Mouse (Mus musculus) limb, embryonic 13.5 days (tissue): ENCODE data around the gene Scp2. TPM values are rescaled to one million over a fixed set of nuclear protein-coding genes. Genes with fewer than 3 reads are reported as not detected.

Experiments
- ATAC-seq: fragments of 200-750 bp; cut with Nextera tagmentation; 2 replicates; pipeline ENCODE4 v1.8.0; 2017; ENCODE audit warnings: low read depth, moderate number of reproducible peaks, moderate TSS enrichment; ENCODE audit not compliant: low FRiP score
- H3K27ac ChIP-seq: fragments of 300-500 bp; sonication (generic); 2 replicates; pipeline ENCODE4 v1.5.1; 2015; ENCODE audit warnings: inconsistent platforms, mild to moderate bottlenecking, moderate library complexity
- H3K27me3 ChIP-seq: fragments of 300-500 bp; sonication (generic); 2 replicates; pipeline ENCODE4 v1.6.1; 2015; ENCODE audit warnings: mild to moderate bottlenecking, inconsistent platforms
- H3K36me3 ChIP-seq: fragments of 300-500 bp; sonication (generic); 2 replicates; pipeline ENCODE4 v1.6.1; 2015; ENCODE audit warnings: inconsistent platforms, mild to moderate bottlenecking, moderate library complexity
- H3K4me1 ChIP-seq: fragments of 300-500 bp; sonication (generic); 2 replicates; pipeline ENCODE4 v1.6.1; 2015; ENCODE audit warnings: inconsistent platforms
- H3K4me2 ChIP-seq: fragments of 300-500 bp; sonication (generic); replicated peaks from 2 replicates; pipeline ENCODE4 v1.6.1; 2015; ENCODE audit warnings: inconsistent platforms, mild to moderate bottlenecking, moderate library complexity
- H3K4me3 ChIP-seq: fragments of 300-500 bp; sonication (generic); 2 replicates; pipeline ENCODE4 v1.5.1; 2015; ENCODE audit warnings: moderate library complexity, mild to moderate bottlenecking, inconsistent platforms
- H3K9ac ChIP-seq: fragments of 300-500 bp; sonication (generic); 2 replicates; pipeline ENCODE4 v1.6.1; 2015; ENCODE audit warnings: mild to moderate bottlenecking, inconsistent platforms
- H3K9me3 ChIP-seq: fragments of 300-500 bp; sonication (generic); 2 replicates; pipeline ENCODE4 v1.6.1; 2016; ENCODE audit warnings: inconsistent platforms
- WGBS: fragments of 180-500 bp; shearing (Covaris S2); methylation state at CpG from one replicate; pipeline ENCODE4 v1.1.7; 2015; 5-methylcytosine and 5-hydroxymethylcytosine counted together
- polyA plus RNA-seq: library from polyadenylated mRNA; unstranded; fragments of >200 nt; fragmentation: Nextera tagmentation; extraction: Ambion mirVana; gene quantifications from 2 replicates; pipeline ENCODE4 v1.2.1, GENCODE M21; 2015

Gene Scp2
- polyA plus RNA-seq, 1 experiment from 2014 or later, result 157 TPM

GRCm38 (mm10) chr4:108055873-108056272 is 88.9 kb downstream of the Scp2 start:
- Histone ChIP-seq H3K27me3 (no peaks in the 10 kb centered on the region), H3K9me3 (no peaks in the 10 kb centered on the region)

DNA sequence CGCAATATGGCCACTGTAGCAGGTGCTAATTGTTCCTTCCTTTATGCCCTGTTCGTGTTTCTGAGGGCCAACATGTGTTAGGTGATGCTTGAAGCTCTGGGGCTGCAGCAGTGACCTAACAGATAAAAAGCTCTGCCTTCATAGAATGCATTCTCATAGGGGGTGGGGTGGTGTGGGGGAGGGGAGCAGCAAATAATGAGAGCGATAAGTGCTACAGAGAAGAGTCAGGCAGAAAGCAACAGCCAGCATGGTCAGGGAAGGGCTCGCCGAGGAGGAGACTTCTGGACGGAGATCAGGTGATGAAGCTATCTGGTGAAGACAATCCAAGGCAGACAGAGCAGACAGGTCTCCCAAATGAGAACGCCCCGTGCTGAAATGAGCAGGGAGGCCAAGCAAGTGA is 92.1 kb downstream of the Scp2 start:
- Histone ChIP-seq H3K4me3 (no peak overlapping the region), H3K4me1 (no peaks in the 10 kb centered on the region), H3K4me2 (no peak overlapping the region), H3K9me3 (no peaks in the 10 kb centered on the region), H3K27ac (no peak overlapping the region), H3K36me3 (peaks cover 85% of the 10 kb centered on the region), H3K9ac (no peak overlapping the region), H3K27me3 (no peaks in the 10 kb centered on the region)
- 88% methylated on average over 8 of the region's 8 CpGs for WGBS
- no peak for ATAC-seq

More at GRCm38 (mm10) chr4:108055873-108056272, 88.9 kb downstream of the Scp2 start:
- Histone ChIP-seq H3K4me2 (no peak overlapping the region), H3K36me3 (peaks cover 81% of the 10 kb centered on the region), H3K4me3 (no peak overlapping the region), H3K4me1 (no peaks in the 10 kb centered on the region), H3K27ac (no peak overlapping the region), H3K9ac (no peak overlapping the region)
- WGBS, result 93% methylated on average over 10 of the region's 10 CpGs
- ATAC-seq, result no peak

DNA sequence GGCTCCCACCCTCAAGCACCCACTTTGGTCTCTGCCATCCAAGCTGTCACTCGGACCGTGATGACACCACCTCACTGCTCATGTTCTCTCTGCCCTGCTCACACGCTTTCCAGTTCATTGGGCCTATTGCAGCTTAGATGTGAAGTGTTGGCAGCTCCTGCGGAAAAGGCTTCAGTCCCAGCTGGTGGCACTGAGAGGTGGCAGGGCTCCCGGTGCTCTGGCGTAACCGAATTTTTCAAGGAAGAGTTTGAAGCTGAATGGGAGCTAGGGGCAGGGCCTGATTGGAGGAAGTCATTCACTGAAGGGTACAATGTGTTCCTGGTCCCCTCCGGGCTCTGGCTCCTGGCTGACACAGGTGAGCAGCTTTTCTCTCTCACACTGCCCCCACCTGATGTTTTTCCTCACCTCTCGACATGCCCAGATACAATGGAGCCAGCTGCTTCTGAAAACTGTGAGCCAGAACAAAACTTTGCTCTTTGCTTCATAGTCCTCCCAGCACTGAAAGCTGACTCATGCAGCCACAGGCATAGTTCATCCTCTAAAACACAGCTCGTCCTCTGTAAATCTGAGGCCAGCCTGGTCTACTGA is 93.0 kb downstream of the Scp2 start:
- peaks cover 89% of the 10 kb centered on the region for H3K36me3 ChIP-seq
- H3K9me3 ChIP-seq, result no peaks in the 10 kb centered on the region
- H3K4me3 ChIP-seq, result no peak overlapping the region
- ATAC-seq, result no peak
- H3K4me1 ChIP-seq, result no peaks in the 10 kb centered on the region
- H3K4me2 ChIP-seq, result no peak overlapping the region
- H3K27me3 ChIP-seq, result no peaks in the 10 kb centered on the region
- H3K9ac ChIP-seq, result no peak overlapping the region
- 89% methylated on average over 10 of the region's 10 CpGs for WGBS
- no peak overlapping the region for H3K27ac ChIP-seq

DNA sequence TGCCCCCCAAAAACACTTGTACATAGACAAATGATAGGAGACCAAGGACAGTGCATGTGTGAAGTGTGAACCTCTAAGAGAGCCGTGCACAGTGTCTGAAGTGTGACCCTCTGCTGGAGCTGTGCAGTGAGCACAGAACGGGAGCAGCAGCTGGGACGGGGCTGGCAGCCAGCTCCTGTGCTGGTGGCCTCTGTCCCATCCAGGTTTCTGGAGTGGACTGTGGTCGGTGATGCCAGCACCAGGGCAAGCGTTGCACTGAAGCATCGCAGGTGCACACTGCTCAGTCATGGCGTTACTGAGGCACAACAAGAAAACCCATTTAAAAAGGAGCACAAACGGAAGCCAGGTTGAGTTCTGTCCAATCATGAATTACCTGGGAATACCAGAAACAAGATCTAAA is 98.7 kb downstream of the Scp2 start:
- Histone ChIP-seq H3K27ac (peak overlapping the region; percentile 79), H3K4me1 (peaks cover 18% of the 10 kb centered on the region), H3K36me3 (peaks cover 57% of the 10 kb centered on the region), H3K4me2 (no peak overlapping the region), H3K27me3 (no peaks in the 10 kb centered on the region), H3K4me3 (no peak overlapping the region), H3K9ac (no peak overlapping the region), H3K9me3 (no peaks in the 10 kb centered on the region)
- ATAC-seq, result no peak
- 72% methylated on average over 8 of the region's 8 CpGs for WGBS

DNA sequence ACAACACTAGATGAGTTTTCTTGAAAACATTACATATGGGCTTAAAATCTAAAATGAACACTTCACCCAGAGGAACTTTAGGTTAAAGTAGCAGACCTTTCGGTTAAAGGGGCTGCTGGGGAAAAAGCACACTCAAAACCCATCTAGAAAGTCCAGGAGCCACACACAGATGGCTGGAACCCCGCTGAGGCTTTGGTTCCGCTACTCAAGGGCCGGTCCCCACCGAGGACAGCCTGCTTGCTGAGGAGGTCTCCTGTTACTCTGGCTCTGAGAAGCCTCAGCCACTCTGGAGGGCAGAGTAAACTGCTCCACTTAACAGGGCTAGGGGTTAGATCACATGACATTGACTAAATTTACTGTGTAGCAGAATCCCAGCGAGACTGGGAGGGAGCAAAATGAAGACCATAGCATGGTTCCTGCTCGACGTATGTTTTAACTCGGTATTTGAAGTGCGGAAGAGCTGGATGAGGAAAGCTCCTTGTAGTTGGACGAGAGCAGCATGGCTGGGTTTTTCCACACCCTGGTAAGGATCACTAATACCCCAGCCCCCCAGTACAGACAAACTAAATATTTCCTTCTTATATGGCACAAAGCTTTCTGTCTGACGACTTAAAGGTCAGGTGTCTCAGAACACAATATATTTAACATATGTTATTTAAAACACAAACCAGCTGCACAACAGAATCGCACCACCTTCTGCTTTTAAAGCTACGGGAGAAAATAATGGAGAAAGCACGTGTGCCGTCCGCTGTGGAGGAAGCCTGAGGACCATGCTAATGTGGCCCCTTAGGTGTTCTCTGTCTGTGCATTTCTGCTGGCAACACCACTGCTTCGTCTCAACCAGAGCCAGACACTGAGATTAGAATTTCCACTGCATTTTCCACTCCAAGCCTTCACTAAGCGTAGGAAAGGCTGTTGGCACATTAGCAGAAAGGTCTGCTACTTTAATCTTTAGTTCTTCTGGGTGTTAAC is 99.4 kb downstream of the Scp2 start:
- Histone ChIP-seq H3K9me3 (no peaks in the 10 kb centered on the region), H3K27ac (peak overlapping the region; percentile 79), H3K9ac (no peak overlapping the region), H3K36me3 (peaks cover 50% of the 10 kb centered on the region), H3K27me3 (no peaks in the 10 kb centered on the region), H3K4me3 (no peak overlapping the region), H3K4me2 (no peak overlapping the region), H3K4me1 (peaks cover 18% of the 10 kb centered on the region)
- ATAC-seq, result peak; percentile 87
- 38% methylated on average over 19 of the region's 19 CpGs for WGBS

DNA sequence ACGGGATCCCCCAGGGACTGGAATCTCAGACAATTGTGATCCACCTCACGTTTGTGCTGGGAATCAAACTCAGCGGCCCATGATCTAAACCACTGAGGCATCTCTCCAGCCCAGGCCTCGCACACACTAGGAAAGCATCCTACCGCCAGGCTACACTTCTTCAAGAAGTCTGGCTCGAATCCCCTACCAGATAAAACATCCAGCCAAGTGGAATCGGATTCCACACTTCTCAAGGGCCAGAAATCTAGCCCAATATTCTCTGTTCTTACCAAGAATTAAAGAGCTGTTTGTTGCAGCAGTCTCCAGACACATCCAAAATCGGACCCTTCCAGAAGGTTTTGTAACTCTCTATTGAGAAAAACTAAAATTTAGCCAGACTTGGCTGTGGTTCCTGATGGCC is 107.8 kb downstream of the Scp2 start:
- ATAC-seq, result no peak
- no peak overlapping the region for H3K9ac ChIP-seq
- H3K27ac ChIP-seq, result no peak overlapping the region
- peaks cover 4% of the 10 kb centered on the region for H3K36me3 ChIP-seq
- H3K9me3 ChIP-seq, result no peaks in the 10 kb centered on the region
- H3K4me1 ChIP-seq, result peaks cover 9% of the 10 kb centered on the region
- H3K27me3 ChIP-seq, result peaks cover 19% of the 10 kb centered on the region
- no peak overlapping the region for H3K4me3 ChIP-seq
- 79% methylated on average over 8 of the region's 8 CpGs for WGBS
- H3K4me2 ChIP-seq, result no peak overlapping the region

DNA sequence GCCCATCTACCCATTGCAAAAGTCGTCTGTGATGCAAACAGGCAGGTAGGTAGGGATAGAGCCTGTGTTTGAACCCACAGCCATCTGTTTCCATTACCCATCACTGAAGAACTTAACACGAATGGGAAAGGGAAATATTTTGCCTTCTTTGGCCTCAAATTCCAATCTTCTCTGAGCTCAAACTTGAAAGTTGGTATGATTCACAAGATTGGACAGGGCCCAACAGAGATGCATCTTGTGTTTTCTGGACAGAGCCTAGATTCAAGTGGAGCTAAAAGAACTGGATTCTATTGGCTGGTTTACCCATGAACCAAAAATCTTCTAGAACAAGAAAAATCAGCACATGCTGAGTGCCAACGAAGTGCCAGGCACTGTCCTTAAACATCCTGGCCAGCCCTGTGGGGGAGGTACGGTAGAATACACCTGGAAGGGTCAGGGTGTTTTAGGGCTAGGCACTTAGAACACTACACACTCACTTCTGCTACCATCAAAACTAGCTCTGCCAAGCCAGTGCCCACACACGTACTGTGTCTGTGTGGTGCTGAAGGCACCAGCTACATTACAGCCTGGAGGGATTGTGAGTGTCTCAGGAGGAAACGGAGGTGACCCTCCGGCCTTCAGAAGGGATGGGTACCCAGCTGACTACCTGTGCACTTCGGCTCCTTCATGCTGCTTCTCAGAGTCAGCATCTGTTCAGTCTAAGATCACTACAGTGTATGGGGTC is 111.6 kb downstream of the Scp2 start:
- Histone ChIP-seq H3K36me3 (no peaks in the 10 kb centered on the region), H3K4me2 (no peak overlapping the region), H3K4me3 (no peak overlapping the region), H3K4me1 (peaks cover 21% of the 10 kb centered on the region), H3K9ac (no peak overlapping the region), H3K9me3 (no peaks in the 10 kb centered on the region), H3K27ac (no peak overlapping the region), H3K27me3 (peaks cover 43% of the 10 kb centered on the region)
- WGBS, result 78% methylated on average over 8 of the region's 8 CpGs
- no peak for ATAC-seq

GRCm38 (mm10) chr4:108032352-108032849 is 112.4 kb downstream of the Scp2 start:
- 23% methylated on average over 11 of the region's 11 CpGs for WGBS
- Histone ChIP-seq H3K9ac (peak overlapping the region; percentile 74), H3K4me2 (peak overlapping the region; percentile 98), H3K27ac (no peak overlapping the region), H3K9me3 (no peaks in the 10 kb centered on the region), H3K36me3 (no peaks in the 10 kb centered on the region), H3K27me3 (peaks cover 43% of the 10 kb centered on the region), H3K4me1 (peaks cover 21% of the 10 kb centered on the region), H3K4me3 (peak overlapping the region; percentile 71)
- ATAC-seq, result no peak

- Histone ChIP-seq H3K27me3 (peaks cover 43% of the 10 kb centered on the region), H3K36me3 (no peaks in the 10 kb centered on the region), H3K4me2 (peak overlapping the region; percentile 98), H3K4me3 (peak overlapping the region; percentile 71), H3K9me3 (no peaks in the 10 kb centered on the region), H3K27ac (no peak overlapping the region), H3K4me1 (peaks cover 21% of the 10 kb centered on the region), H3K9ac (peak overlapping the region; percentile 74)
- peak; percentile 33; the same call in 1 of the 2 replicates for ATAC-seq
- WGBS, result under 1% methylated on average over 72 of the region's 86 CpGs
These were observed 113.1 kb downstream of the Scp2 start for GRCm38 (mm10) chr4:108031502-108032351.

- Histone ChIP-seq H3K27me3 (peaks cover 47% of the 10 kb centered on the region), H3K27ac (no peak overlapping the region), H3K4me1 (peaks cover 21% of the 10 kb centered on the region), H3K9ac (peak overlapping the region; percentile 74), H3K36me3 (no peaks in the 10 kb centered on the region), H3K9me3 (no peaks in the 10 kb centered on the region), H3K4me2 (peak overlapping the region; percentile 98), H3K4me3 (peak overlapping the region; percentile 71)
- WGBS, result 3% methylated on average over 22 of the region's 22 CpGs
- ATAC-seq, result 0 out of 2 replicates have a peak, but pooled peaks have one; percentile 53
These were observed 113.8 kb downstream of the Scp2 start for GRCm38 (mm10) chr4:108030888-108031501.

DNA sequence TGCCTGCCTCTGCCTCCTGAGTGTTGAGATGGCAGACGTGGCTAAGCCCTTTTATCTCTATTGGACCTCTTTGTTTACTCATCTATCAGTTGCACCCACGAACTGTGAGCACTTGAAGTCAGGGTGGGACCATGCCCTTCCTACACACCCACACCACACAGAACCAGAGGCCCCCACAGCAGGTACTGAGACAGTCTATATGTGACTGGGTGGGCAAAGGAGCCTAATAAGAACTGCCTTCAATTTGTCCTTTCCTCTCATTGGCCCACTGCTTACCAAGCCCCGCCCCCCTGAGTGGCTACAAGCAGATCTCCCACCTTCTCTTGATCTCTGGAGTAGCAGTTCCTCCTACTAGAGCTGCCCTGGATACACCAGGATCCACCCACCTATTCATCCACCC is 118.6 kb downstream of the Scp2 start:
- Histone ChIP-seq H3K4me3 (no peak overlapping the region), H3K9ac (no peak overlapping the region), H3K4me2 (no peak overlapping the region), H3K36me3 (no peaks in the 10 kb centered on the region), H3K27ac (no peak overlapping the region), H3K9me3 (no peaks in the 10 kb centered on the region), H3K27me3 (peaks cover 19% of the 10 kb centered on the region), H3K4me1 (peaks cover 20% of the 10 kb centered on the region)
- WGBS, result 38% methylated on average over 3 of the region's 3 CpGs
- no peak for ATAC-seq
